Mouse (Mus musculus): ENCODE measurements around the gene Aacs. TPM values are rescaled to one million over a fixed set of nuclear protein-coding genes. Genes with fewer than 3 reads are reported as not detected.

Aacs gene
- total RNA-seq, 4 experiments from 2014 or later: 2.2 to 4.3 (median 3.1) TPM

GRCm38 (mm10) chr5:125492379-125493092, 16.9 kb downstream of the Aacs start:
- DNase-seq (ENCODE audit: low spot score): no peak

- DNase-seq (ENCODE audit: low spot score): no peak
Observed at GRCm38 (mm10) chr5:125493093-125493423, 17.4 kb downstream of the Aacs start.

GRCm38 (mm10) chr5:125495655-125496054, 20.0 kb downstream of the Aacs start:
- peak; percentile 22 for DNase-seq (ENCODE audit: low spot score)

GRCm38 (mm10) chr5:125497821-125498600, 22.4 kb downstream of the Aacs start:
- DNase-seq (ENCODE audit: low spot score): no peak

- DNase-seq (ENCODE audit: low spot score): no peak
Observed at GRCm38 (mm10) chr5:125501505-125501904, 25.9 kb downstream of the Aacs start.

- DNase-seq (ENCODE audit: low spot score): no peak
Observed at GRCm38 (mm10) chr5:125502186-125502585, 26.6 kb downstream of the Aacs start.

- no peak for DNase-seq (ENCODE audit: low spot score)
Observed at GRCm38 (mm10) chr5:125503628-125504027, 28.0 kb downstream of the Aacs start.

GRCm38 (mm10) chr5:125504692-125505091, 29.1 kb downstream of the Aacs start:
- no peak for DNase-seq (ENCODE audit: low spot score)

GRCm38 (mm10) chr5:125505968-125506367, 30.4 kb downstream of the Aacs start:
- DNase-seq (ENCODE audit: low spot score): no peak

- no peak for DNase-seq (ENCODE audit: low spot score)
Observed at GRCm38 (mm10) chr5:125507582-125507981, 32.0 kb downstream of the Aacs start.

GRCm38 (mm10) chr5:125508006-125508405, 32.4 kb downstream of the Aacs start:
- no peak for DNase-seq (ENCODE audit: low spot score)

GRCm38 (mm10) chr5:125509541-125509940, 33.9 kb downstream of the Aacs start:
- peak; percentile 18 for DNase-seq (ENCODE audit: low spot score)

GRCm38 (mm10) chr5:125515006-125515405, 39.4 kb downstream of the Aacs start:
- no peak for DNase-seq (ENCODE audit: low spot score)

GRCm38 (mm10) chr5:125518640-125519039, 43.0 kb downstream of the Aacs start:
- DNase-seq (ENCODE audit: low spot score): no peak

GRCm38 (mm10) chr5:125520930-125521590, 45.4 kb downstream of the Aacs start:
- DNase-seq (ENCODE audit: low spot score): no peak

- DNase-seq (ENCODE audit: low spot score): no peak
Observed at GRCm38 (mm10) chr5:125523361-125523760, 47.7 kb downstream of the Aacs start.

- no peak for DNase-seq (ENCODE audit: low spot score)
Observed at GRCm38 (mm10) chr5:125525516-125525915, 49.9 kb downstream of the Aacs start.

GRCm38 (mm10) chr5:125526464-125526863, 50.9 kb downstream of the Aacs start:
- DNase-seq (ENCODE audit: low spot score): no peak

GRCm38 (mm10) chr5:125529109-125529508, 53.5 kb downstream of the Aacs start:
- peak; percentile 48 for DNase-seq (ENCODE audit: low spot score)

GRCm38 (mm10) chr5:125531634-125532033, 56.0 kb downstream of the Aacs start, which contains the start of gene Tmem132b:
TSS of gene Tmem132b (plus strand) at chr5:125531774.
- no peak for DNase-seq (ENCODE audit: low spot score)

GRCm38 (mm10) chr5:125532191-125532544, 56.6 kb downstream of the Aacs start:
- no peak for DNase-seq (ENCODE audit: low spot score)

- DNase-seq (ENCODE audit: low spot score): no peak
Observed at GRCm38 (mm10) chr5:125532545-125533224, 57.1 kb downstream of the Aacs start.

All from heart, adult 8-10 months (tissue).